Mouse (Mus musculus): ENCODE measurements around the gene Ralb.

Ralb gene

GRCm38 (mm10) chr1:119504260-119505062 lies at the start of gene Ralb:
Ralb (minus strand) TSS chr1:119504794.
- DNase-seq = peak; percentile 100

- no peak for DNase-seq
Observed at GRCm38 (mm10) chr1:119551651-119552050, 47.1 kb upstream of the Ralb start.

- DNase-seq = no peak
Observed at GRCm38 (mm10) chr1:119550064-119550463, 45.5 kb upstream of the Ralb start.

GRCm38 (mm10) chr1:119549327-119549689 lies 44.7 kb upstream of the Ralb start:
- DNase-seq = no peak

GRCm38 (mm10) chr1:119548668-119549326 lies 44.2 kb upstream of the Ralb start:
- peak; percentile 87 for DNase-seq

GRCm38 (mm10) chr1:119546490-119546889 lies 41.9 kb upstream of the Ralb start:
- DNase-seq = peak; percentile 63

GRCm38 (mm10) chr1:119545671-119546070 lies 41.1 kb upstream of the Ralb start:
- no peak for DNase-seq

- no peak for DNase-seq
Observed at GRCm38 (mm10) chr1:119545164-119545563, 40.6 kb upstream of the Ralb start.

- DNase-seq = peak; percentile 47
Observed at GRCm38 (mm10) chr1:119544611-119545155, 40.1 kb upstream of the Ralb start.

GRCm38 (mm10) chr1:119543316-119543715 lies 38.7 kb upstream of the Ralb start:
- DNase-seq = no peak

GRCm38 (mm10) chr1:119541570-119541969 lies 37.0 kb upstream of the Ralb start:
- no peak for DNase-seq

- DNase-seq = peak; percentile 58
Observed at GRCm38 (mm10) chr1:119540836-119541557, 36.4 kb upstream of the Ralb start.

- DNase-seq = no peak
Observed at GRCm38 (mm10) chr1:119539252-119539651, 34.7 kb upstream of the Ralb start.

- DNase-seq = no peak
Observed at GRCm38 (mm10) chr1:119537651-119538050, 33.1 kb upstream of the Ralb start.

GRCm38 (mm10) chr1:119536122-119536521 lies 31.5 kb upstream of the Ralb start:
- DNase-seq = no peak

- no peak for DNase-seq
Observed at GRCm38 (mm10) chr1:119534341-119534740, 29.7 kb upstream of the Ralb start.

- DNase-seq = no peak
Observed at GRCm38 (mm10) chr1:119533093-119533805, 28.7 kb upstream of the Ralb start.

GRCm38 (mm10) chr1:119532165-119532564 lies 27.6 kb upstream of the Ralb start:
- no peak for DNase-seq

- no peak for DNase-seq
Observed at GRCm38 (mm10) chr1:119530941-119531340, 26.3 kb upstream of the Ralb start.

- DNase-seq = peak; percentile 98
Observed at GRCm38 (mm10) chr1:119525689-119526591, 21.3 kb upstream of the Ralb start, which contains the start of gene Tmem185b. Tmem185b (plus strand) TSS chr1:119526160.

GRCm38 (mm10) chr1:119525004-119525444 lies 20.4 kb upstream of the Ralb start:
- DNase-seq = peak; percentile 72
